Mouse (Mus musculus): ENCODE data around the gene Synj2.

DNA sequence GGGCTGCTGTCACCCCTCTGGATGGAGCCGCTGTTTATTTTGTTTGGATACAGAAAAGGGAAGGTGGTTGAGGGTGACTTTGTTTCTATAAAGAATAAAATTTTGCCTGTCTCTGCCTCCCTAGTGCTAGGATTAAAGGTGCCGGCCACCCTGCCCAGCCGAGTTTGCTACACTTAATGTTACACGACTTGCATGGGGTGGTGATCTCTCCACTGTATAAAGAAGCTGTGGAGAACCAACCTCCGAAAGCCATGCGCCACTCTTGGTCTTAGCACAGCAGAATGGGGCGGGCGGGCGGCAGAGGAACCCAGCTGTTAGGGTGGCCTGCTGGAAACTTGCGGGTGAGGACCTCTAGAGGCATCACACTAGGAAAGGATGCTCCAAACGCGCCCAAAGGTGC, 1.2 kb upstream of the Synj2 start:
- TF ChIP-seq POLR2A (IDR thresholded peaks at IDR 0.05; ENCODE audit: extremely low read depth, insufficient read depth, low read length), result no peak
- no peak for TF ChIP-seq CTCF (IDR thresholded peaks at IDR 0.05; ENCODE audit: low read depth, low read length)
